Mouse (Mus musculus): ENCODE measurements around the gene Gcn1l1.

Gcn1l1 gene

DNA sequence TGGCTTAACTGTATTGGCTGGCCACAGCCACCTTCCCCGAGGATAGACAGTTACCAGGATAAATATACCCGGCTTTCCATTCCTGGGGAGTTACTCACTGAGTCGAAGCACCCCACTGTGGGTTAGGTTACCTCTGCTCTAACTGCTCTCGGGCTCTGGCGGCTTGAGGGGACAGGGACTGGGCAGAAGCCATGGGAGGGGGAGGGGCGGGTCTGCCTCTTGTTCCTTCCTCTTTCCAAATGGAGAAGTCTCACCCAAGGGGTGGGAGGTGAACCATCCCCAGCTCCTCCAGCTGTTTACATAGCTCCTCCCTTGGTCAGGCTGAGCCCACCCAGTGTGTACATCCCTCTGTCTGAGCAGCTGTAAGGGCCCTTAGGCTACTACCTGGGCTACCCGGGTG is 29.4 kb upstream of the Gcn1l1 start:
- peak; percentile 31 for DNase-seq

DNA sequence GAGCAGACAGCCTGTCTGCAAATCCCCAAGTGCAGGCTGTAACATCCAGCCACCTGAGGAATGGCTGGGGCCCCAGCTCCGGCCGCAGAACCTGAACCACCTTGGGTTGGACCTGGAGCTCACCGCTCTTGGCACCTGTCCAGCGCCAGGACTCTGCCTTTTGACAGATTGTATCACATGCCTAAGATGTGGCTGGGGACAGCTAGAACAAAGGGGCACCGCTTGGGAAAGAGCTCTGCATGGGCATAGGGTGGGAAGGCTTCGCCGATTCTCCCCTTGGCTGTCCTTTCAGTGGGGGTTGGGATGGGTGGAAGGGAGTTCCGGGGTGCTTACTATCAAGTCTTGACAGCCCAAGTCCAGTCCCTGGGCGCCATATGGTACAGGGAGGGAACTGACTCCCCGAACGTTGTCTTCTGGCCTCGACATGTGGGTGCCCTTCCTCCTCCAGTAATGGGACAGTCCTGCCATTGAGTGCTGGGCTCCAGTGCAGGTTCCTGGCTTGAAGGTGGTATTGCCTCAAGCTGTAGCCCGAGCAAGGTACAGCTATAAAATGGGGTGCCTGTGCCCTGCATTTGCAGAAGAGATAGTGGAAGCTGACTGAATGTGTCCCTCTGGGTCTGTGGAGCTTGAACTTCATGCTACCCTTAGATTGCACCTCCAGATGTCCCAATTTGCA is 26.9 kb upstream of the Gcn1l1 start:
- no peak for DNase-seq

DNA sequence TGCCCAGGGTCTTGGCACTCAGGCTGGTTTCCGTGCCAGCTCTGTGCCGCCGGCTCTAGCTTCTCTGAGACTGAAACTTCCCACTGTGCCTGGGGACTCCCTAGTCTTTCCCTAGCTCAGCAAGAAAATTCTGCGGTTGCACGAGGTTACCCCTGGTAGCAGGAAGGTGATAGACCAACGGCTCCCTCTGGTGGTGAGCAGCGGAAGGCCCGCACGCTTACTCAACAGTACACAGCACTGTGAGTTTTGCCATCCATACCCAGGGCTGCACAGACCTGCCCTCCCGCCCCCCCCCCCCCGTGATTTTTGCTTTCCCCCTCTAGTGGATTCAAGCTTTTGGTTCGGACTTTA is 26.4 kb upstream of the Gcn1l1 start:
- peak; percentile 94 for DNase-seq

DNA sequence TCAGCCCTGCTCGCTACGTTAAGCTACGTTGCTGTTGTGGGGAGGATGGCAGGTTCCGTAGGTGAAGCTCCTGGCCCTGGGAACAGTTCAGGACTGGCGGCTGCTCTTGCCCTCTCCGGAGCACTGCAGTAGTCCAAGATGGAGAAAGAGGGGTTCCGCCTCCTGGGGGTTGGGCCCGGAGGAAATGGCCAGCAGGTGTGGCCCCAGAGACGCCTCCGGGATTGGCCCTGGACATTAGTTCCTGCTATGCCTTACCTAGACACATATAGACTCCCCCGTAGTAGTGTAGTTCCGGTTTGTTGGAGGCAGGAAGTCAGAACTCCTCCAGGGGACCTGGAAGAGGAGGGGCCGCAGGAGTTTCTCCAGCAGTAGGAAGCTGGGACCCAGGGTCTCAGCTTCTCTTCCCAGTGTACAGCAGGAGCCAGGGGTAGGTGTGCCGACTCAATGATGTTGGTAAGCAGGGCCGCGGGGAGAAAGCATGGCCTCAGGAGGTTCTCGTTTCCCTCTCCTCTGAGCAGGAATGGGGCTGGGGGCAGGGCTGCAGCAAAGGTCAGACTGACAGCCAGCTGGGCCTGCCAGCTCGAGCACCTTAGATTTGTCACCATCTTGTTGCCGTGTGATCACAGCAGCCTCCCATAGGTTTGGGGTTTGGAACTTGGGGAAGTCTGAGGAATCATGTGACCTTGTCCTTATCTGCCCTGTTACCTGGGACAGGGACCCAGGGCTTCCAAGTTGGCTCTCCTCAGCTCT is 22.2 kb upstream of the Gcn1l1 start:
- DNase-seq, result no peak

DNA sequence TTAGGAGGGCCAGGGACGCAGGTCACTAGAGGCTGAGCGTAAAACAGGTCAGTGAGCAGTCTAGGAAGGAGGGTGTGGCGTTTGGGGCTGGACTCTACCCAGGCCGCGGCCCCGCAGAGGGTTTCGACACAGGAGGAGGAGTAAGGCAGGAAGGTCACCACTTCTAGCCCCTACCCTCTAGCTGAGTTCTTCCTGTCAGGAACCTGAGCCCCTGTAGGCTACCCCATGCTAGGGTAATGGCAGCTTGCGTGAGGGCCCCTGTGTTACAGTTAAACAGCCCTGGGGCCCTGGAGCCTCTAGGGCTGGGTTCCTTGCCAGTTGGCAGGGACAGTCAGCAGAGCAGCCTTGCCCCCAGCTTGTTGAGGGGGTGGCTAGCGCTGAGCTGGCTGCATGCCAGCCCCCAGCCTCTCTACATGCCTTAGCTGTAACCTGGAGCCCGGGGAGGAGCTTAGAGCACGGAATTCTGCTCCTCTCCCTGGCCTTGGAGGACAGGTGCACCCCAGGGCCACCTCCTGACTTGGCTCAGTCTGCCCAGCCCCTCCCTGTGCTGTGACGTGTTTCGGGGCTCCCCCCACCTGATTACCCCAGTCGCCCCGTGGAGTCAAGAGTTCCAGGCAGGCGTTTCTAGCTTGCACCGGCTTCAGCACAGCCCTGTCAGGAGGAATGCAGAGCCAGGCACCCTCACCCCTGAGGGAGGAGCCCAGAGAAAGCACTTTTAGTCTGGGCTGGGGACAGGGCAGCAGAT is 21.4 kb upstream of the Gcn1l1 start:
- DNase-seq, result peak; percentile 55

DNA sequence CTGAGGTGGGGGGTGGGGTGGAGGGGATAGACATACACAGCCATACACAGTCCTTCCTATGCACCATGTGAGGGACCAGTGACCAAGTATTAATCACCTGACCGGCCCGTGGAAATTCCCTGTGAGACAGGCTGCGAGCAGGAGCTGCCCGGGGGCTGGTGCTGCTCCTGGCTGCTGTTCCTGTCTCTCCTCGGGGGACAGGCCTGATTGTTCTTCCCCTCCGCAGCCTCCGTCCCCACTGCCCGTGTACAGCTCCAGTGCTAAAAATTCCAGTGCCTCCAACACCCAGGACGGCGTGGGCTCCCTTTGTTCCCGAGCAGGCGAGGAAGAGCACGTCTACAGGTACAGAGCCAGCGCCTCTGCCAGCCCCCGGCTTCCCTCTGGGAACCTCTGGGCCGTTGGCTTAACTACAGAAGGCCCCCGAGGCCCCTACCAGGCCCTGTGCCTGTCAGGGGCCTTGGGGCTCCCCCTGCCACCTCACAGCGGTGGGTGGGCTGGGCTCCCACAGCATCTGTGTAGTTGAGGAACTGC is 20.3 kb upstream of the Gcn1l1 start:
- no peak for DNase-seq

DNA sequence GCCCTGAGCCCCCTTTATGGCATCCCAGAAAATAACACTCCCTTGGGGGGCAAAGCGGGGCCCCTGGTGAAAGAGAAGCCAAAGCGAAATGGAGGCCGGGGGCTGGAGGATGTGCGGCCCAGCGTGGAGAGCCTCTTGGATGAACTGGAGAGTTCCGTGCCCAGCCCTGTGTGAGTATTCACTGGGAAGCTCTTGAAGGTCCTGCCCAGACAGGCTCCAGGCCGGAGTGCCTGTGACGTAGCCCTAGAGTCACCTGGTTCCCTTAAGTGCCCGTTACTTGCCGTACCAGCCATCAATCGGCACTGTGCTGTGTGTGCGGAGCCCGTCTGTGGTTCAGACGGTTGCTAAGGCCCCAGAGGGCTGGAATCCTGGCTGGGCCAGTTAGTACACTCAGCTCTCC is 19.4 kb upstream of the Gcn1l1 start:
- no peak for DNase-seq

DNA sequence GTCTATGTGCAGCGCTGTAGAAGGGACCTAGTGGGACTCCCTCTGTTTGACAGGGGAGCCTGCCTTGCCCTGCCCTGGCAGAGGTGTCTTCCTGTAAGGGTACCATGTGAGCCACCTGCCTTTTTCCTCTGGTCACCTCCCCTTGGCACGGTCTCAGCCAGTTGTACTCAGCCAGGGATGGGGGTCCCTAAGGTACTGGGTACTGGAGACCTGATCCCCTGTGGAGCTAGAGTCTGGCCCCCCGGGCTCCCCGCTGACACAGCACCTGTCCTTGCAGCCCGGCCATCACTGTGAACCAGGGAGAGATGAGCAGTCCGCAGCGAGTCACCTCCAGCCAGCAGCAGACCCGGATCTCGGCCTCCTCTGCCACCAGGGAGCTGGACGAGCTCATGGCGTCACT is 18.5 kb upstream of the Gcn1l1 start:
- DNase-seq, result no peak

DNA sequence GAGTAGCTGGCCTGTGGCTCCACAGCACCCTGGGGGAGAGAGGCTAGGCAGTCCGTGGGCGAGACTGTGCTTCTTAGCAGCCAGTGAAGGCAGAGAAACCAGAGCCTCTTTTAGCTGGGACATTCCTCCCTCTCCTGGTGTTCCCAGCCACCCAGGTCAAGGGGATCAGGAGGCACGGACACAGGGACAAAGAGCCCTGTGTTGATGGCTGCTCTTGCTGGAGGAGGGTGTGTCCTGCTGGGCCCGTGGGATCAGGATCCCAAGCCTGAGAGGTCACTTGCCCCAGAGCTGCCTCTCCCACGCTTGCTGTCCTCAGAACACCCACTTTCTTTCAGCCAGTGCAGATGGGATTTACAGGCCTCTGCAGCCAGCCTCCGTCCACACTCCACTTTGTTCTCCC is 18.0 kb upstream of the Gcn1l1 start:
- no peak for DNase-seq

DNA sequence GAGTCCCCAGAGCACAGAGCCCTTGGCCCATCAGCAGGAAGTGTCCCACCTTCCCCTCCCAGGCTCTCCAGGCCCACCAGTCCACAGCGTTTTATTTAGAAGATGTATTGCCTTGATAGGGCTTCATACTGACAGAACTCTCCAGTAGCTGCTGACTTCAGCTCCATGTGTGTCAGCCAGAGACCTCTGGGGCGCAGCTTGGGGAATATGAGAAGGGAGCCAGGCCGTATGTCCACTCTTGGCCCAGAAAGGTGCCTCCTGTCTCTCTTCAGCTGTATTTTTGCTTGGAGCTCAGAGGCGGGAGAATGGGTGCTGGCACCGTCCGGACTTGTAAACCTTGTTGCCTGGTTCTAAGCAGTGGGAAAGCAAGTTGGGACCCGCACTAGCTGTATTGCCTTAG is 17.6 kb upstream of the Gcn1l1 start:
- no peak for DNase-seq

DNA sequence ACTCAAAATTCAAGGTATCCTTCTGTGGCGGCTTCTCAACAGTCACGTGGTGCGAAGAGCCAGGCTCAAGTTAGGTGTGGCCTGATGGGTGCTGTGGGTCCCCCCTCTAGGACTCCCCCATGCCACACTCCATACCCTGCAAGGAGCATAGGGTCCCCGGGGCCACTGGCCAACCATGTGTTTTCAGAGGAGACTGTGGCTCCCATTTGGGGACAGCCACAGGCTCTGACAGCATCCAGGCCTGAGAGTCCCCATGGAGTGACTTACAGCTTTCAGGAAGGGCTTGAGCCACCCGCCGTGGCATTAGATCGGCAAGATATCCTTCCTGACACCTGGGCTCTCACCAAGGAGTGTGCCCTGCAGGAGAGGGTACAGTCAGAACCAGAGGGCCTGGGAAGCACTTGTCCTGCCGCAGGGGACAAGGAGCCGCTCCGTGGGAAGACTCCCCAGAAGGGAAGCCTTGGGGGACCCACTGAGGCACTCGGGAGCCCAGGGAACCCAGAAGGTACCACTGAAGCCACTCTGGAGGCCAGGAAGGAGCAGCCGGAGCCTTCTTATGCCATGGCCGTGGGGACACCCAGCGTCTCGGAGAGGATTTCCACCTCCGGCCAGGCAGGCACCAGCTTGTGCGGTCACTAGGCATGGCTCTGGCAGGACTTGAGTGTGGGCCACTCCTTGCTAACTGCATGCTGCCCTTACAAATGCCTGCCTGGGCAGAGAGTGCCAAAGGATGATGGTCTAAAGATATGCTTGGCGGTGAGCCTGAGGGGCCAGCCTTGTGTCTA is 16.4 kb upstream of the Gcn1l1 start:
- no peak for DNase-seq

DNA sequence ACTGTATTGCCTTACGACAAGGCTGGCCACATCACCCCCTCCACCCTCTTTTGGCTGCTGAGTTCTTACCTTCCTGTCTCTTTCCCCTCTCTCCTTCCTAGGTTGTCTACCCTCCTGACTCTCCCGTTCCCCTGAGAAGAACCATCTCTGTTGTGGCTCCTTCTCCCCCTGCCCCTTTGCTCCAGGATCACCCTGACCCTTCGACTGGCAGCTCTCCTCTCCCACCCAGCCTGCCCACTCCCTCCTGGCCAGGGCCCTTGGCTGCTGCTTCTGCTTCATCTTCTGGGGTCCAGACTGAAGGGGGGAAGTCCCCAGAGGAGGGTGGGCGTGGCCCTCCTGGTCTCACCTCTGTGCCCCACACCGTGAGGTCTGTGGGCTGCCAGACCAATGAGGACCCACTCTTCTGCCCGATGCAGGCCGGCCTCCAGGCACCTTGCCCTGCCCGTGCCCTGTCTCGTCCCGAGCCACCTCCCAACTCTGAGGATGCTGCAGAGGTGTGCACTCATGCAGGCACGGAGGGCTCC is 14.5 kb upstream of the Gcn1l1 start:
- no peak for DNase-seq

DNA sequence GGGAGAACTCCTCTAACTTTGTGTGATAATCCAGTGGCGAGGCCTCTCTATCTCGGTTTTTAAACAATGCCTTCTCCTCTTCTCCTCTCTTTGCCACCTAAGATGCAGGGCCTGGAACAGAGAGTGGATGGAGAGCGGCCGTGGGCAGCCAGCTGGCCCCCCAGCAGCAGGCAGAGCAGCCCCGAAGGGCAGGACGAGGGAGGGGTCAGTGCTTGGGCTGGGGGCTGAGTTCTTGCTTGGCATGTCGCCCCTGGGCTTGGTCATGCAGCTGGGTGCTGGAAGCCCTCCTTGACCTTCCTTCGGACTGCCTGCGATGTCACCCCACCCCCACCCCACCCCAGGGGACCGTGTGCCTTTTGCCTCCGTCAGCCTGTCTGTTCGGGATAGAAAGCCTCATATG is 13.7 kb upstream of the Gcn1l1 start:
- DNase-seq, result no peak

DNA sequence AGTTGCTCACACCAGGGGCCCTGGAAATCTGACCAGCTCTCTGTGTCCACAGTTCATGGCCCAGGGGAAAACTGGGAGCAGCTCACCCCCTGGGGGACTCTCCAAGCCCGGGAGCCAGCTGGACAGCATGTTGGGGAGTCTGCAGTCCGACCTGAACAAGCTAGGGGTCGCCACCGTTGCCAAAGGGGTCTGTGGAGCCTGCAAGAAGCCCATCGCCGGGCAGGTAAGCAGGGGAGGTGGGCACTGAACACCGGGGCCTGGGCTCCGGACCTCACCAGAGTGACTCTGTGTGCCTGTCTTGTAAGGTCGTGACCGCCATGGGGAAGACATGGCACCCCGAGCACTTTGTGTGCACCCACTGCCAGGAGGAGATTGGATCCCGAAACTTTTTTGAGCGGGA is 13.3 kb upstream of the Gcn1l1 start:
- no peak for DNase-seq

DNA sequence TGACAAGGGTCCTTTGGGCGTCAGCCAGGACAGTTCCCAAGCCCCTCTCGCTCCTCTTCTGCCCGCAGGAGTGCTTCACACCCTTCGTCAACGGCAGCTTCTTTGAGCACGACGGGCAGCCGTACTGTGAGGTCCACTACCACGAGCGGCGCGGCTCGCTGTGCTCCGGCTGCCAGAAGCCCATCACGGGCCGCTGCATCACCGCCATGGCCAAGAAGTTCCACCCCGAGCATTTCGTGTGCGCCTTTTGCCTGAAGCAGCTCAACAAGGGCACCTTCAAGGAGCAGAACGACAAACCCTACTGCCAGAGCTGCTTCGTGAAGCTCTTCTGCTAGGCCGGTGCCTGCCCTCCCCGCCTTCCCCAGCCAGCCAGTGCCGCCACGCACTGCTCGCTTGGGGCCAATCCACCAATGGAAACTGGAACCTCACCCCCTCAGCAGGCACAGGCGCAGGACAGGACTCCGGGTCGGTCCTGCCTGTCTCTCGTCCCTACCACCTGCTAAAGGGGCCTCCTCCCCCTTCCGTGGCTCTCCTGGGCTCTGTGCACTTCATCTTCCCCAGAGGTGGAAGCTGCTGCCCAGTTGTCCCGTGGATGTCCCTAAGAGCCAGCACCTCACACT is 11.1 kb upstream of the Gcn1l1 start:
- DNase-seq, result no peak

DNA sequence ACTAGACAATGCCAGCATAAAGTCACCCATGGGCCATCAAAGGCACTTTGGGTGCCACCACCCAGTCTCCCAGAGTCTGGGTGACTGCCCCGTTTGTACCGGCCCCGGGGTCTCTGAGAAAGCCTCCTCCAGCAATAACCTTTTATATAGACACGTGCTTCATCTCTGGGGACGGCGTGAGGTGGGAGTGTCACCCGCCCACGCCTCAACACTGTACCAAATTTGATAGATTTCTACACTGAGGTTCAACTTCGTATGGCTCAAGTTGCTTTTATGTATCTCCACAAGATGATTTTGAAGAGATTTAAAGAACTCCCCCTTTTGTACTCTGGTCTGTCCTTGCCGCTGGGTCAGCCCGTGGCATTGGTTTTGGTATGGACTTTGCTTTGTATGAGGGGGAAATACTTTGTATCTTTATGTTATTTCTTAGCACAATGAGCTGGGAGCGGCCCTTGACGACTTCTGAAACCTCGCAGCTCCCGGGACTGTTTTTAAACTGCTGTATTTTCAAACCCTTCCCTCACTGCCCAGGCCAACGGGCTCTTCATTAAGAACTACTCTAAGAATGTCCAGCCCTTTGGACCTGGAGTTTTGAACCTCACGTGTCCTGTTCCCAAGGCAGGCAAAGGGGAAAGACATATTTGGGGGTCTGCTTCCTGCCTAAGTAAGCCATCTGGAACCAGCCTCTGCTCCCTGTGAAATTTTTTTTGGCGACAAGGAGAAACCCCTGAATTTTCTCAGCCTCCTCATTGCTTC is 10.3 kb upstream of the Gcn1l1 start:
- DNase-seq, result no peak

DNA sequence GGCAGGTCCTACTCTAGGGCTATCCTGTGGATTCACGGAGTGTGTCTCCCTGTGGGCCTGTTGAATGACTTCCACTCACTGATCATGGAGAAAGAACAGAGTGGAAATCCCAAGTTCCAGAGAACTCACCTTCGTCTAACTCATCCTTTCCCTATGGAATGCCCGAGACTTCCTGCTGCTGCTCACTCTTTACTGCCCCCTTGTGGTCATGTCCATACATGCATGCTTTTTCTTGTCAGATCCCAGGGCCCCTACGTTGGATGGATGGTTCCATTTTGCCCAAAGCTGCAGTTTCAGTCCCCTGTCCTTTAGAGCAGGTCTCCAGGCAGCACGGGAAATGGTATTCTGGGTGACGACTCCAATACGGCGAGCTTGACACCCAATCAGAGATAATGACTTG is 8.8 kb upstream of the Gcn1l1 start:
- peak; percentile 72 for DNase-seq

DNA sequence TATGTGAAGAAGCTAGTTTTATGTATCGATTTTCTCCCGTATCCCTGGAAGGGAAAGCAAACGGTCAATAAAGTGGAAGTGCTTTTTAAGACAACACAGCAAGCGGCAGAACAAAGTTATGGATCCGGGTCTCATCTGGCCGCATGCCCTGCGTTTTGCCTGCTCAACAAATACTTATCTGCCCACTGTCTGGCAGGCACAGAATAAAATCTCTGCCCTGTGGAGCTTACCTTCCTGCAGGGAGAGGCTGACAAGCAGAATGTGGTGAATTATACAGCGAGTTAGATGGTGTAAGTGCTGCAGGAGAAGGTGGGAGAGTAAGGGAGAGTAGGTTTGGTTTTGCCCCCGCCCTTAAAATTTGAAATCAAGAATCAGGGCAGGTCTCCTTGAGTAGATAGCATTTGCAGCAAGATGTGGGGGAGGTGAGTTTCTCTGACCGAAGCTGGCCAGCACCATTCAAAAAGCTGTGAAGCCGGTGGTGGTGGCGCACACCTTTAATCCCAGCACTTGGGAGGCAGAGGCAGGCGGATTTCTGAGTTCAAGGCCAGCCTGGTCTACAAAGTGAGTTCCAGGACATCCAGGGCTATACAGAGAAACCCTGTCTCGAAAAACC is 6.8 kb upstream of the Gcn1l1 start:
- DNase-seq, result no peak

DNA sequence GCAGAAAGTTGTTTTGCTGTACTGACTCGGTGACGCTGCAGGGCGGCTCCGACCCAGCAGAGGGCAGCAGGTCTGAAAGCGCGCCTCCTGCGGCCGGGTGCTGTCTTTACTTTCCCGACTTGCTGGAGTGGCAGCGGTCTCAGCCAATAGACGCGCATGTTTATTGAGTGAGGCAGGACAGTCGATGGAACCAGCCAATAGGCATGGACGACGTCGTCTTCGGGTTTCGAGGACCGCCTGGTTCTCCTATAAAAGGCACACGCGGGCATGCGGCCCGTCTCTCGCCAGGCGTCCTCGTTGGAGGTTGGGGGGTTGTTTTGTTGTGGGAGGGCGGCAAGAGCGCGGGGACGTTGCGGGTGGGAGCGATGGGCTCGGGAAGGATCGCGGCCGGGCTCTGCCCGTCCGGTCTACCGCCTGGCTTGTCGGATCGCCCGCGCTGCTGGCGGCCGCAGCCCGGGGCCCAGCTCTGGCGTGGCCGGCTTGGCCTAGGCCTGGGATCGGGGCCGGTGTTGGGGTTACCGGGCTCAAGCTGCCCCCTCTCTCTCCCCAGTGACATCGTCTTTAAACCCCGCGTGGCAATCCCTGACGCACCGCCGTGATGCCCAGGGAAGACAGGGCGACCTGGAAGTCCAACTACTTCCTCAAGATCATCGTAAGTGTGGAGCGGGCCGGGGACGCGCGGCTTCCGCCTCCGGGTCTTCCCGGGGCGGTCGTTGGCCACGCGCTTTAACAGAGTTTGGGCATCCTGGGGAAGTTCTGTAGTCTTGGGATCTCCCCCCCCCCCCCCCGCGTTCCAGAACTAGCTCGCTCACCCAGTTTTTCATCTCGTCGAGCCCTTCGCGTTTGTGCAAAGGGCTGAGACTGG is 5.6 kb upstream of the Gcn1l1 start, which contains the start of gene Rplp0:
TSS of gene Rplp0 (plus strand) at position 231 of the 865 bp plus-strand sequence.
- DNase-seq, result peak; percentile 100

DNA sequence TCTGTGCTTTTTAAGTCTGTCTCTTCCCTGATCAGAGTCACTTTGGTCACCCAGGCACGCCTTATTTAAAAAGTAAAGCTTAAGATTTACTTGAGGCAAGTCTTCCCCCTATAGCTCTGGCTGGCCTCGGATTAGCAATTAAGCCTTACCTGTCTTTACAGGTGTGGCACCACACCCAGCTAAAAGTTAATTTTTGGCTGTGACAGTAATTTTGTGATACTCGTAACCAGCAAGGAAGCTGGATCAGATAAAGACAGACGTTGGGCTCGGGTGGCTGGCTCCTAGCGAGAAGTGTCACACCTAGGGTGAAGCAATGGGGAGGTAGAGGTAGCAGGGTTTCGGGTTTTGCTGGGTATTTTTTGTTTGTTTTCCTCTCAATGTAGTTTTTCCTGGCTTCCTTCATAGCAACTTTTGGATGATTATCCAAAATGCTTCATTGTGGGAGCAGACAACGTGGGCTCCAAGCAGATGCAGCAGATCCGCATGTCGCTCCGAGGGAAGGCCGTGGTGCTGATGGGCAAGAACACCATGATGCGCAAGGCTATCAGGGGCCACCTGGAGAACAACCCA is 4.6 kb upstream of the Gcn1l1 start:
- DNase-seq, result no peak
